Mouse (Mus musculus) ES-Bruce4 (cell line): ENCODE measurements around the gene Rnf217.

Source experiments
- CTCF ChIP-seq: IDR thresholded peaks from one replicate; pipeline ENCODE4 v1.8.1; 2011; ENCODE audit warnings: low read depth, low read length
- EP300 ChIP-seq: IDR thresholded peaks from 2 replicates; pipeline ENCODE4 v1.6.1; 2011; ENCODE audit warnings: low read depth, low read length; ENCODE audit not compliant: insufficient read depth
- POLR2A ChIP-seq: IDR thresholded peaks from one replicate; pipeline ENCODE4 v1.8.1; 2011; ENCODE audit warnings: low read length; ENCODE audit not compliant: insufficient read depth

- no peak for TF ChIP-seq EP300
- TF ChIP-seq POLR2A, result no peak
- no peak for TF ChIP-seq CTCF
Observed at GRCm38 (mm10) chr10:31547156-31547555, 61.8 kb downstream of the Rnf217 start.
